Mouse (Mus musculus): ENCODE measurements at regions not wholly inside any gene's neighbourhood (a gene's known extent, or its start where the extent isn't known, plus 50 kb on each side); places are given as distances from the start of the nearest gene placed in this dataset.
A peak's percentile ranks its signal among the peaks of the same experiment; 100 is the strongest.

DNA sequence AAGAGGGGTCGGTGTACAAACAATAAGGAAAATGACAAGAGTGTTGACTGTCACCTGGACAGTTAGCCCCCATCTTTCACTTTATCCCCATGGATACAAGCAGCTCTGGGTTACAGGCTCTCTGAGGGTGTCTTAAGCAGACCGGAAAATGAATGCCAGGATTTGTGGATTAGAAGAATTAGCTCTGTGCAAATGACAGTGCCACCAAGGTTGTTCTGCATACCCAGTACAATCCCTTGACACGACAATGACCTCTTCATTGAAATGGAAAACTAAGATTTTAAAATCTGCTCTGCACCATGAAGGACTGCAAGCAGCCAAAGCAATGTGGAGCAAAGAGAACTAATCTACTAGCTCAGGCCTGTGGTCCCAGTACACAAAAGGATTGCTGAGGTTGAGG lies 105.9 kb downstream of the Tas2r134 start:
- H3K36me3 ChIP-seq (ENCODE audit: insufficient read depth), result no peaks in the 10 kb centered on the region
- H3K27ac ChIP-seq (ENCODE audit: low read depth), result no peak overlapping the region
- no peaks in the 10 kb centered on the region for H3K4me1 ChIP-seq (ENCODE audit: insufficient read depth)
- H3K27me3 ChIP-seq (ENCODE audit: insufficient read depth, low read length), result no peaks in the 10 kb centered on the region
- no peak overlapping the region for H3K4me2 ChIP-seq
- H3K9ac ChIP-seq, result no peak overlapping the region
- DNase-seq (no peak), ATAC-seq (ENCODE audit: insufficient read depth) (no peak)
- 68% methylated on average over 3 of the region's 3 CpGs for WGBS
- H3K9me3 ChIP-seq (ENCODE audit: low read depth, low read length), result no peaks in the 10 kb centered on the region
- no peak overlapping the region for H3K4me3 ChIP-seq (ENCODE audit: low read depth, low read length)
- TF ChIP-seq CTCF (IDR thresholded peaks at IDR 0.05; ENCODE audit: low read depth), result no peak

- peak; percentile 81 for DNase-seq
- ATAC-seq (ENCODE audit: insufficient read depth), result peak; percentile 38; the same call in 1 of the 2 replicates
- 36% methylated on average over 4 of the region's 4 CpGs for WGBS
Observed at GRCm38 (mm10) chr2:51736452-51736851, 109.1 kb downstream of the Tas2r134 start.

DNA sequence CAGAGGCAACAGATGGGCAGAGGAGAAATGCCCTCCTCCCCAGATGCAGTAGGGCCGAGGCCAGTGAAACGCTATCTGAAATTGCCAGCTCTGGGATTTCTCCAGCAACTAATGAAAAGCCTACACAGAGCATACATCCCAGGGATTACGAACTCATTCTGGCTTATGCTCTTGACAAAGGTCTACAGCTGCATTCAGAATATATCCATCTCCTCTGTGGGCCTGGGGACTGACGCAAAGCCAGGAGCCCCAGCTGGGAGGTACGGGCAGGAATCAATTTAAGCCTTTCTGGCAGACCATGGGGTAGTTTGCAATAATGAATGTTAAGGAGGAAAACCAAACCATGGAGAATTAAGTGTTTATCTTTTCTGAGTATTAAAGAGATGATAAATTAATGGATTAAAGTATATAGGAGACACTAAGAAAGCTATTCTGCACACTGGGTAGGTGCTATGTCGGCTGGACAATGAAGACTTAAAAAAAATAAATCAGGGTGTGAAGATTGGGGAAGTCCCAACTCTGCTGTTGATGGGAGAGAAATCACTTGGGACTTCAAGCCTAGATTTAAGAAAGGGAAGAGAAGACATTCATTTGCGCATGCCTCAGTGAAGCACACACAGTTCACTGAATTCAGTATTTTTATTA lies 120.5 kb downstream of the Tas2r134 start:
- Histone ChIP-seq H3K4me1 (ENCODE audit: insufficient read depth) (no peaks in the 10 kb centered on the region), H3K4me3 (ENCODE audit: low read depth, low read length) (no peak overlapping the region), H3K27me3 (ENCODE audit: insufficient read depth, low read length) (no peaks in the 10 kb centered on the region), H3K9ac (no peak overlapping the region), H3K4me2 (no peak overlapping the region), H3K36me3 (ENCODE audit: insufficient read depth) (no peaks in the 10 kb centered on the region), H3K27ac (ENCODE audit: low read depth) (no peak overlapping the region), H3K9me3 (ENCODE audit: low read depth, low read length) (no peaks in the 10 kb centered on the region)
- DNase-seq, result no peak
- no peak for TF ChIP-seq CTCF (IDR thresholded peaks at IDR 0.05; ENCODE audit: low read depth)
- no peak for ATAC-seq (ENCODE audit: insufficient read depth)
- 83% methylated on average over 7 of the region's 7 CpGs for WGBS

More at GRCm38 (mm10) chr2:51736452-51736851, 109.1 kb downstream of the Tas2r134 start:
- Histone ChIP-seq H3K27ac (ENCODE audit: low read depth) (no peak overlapping the region), H3K27me3 (ENCODE audit: insufficient read depth, low read length) (no peaks in the 10 kb centered on the region), H3K4me3 (ENCODE audit: low read depth, low read length) (no peak overlapping the region), H3K36me3 (ENCODE audit: insufficient read depth) (no peaks in the 10 kb centered on the region), H3K9ac (no peak overlapping the region), H3K4me1 (ENCODE audit: insufficient read depth) (no peaks in the 10 kb centered on the region), H3K9me3 (ENCODE audit: low read depth, low read length) (no peaks in the 10 kb centered on the region), H3K4me2 (no peak overlapping the region)
- no peak for TF ChIP-seq CTCF (IDR thresholded peaks at IDR 0.05; ENCODE audit: low read depth)

DNA sequence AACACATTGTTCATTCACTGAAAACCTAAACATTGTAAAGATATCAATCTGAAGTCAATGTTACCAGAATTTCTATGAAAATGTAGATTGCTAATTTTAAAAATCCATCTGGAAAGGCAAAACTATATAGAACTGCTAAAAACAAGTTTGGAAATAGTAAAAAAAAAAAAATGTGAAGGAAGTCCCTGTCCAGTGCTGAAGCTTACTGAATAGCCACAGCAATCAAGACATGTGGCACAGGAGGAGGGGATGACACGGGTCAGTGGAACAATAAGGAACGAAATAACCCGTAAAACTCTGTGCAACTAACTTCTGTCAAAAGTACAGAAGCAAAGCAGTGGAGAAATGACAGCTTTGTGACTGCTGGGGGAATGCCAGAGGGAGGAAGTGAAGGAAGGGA lies 121.9 kb downstream of the Tas2r134 start:
- Histone ChIP-seq H3K27me3 (ENCODE audit: insufficient read depth, low read length) (no peaks in the 10 kb centered on the region), H3K27ac (ENCODE audit: low read depth) (no peak overlapping the region), H3K4me1 (ENCODE audit: insufficient read depth) (no peaks in the 10 kb centered on the region), H3K4me2 (no peak overlapping the region), H3K9ac (no peak overlapping the region), H3K4me3 (ENCODE audit: low read depth, low read length) (no peak overlapping the region), H3K9me3 (ENCODE audit: low read depth, low read length) (no peaks in the 10 kb centered on the region), H3K36me3 (ENCODE audit: insufficient read depth) (no peaks in the 10 kb centered on the region)
- ATAC-seq (ENCODE audit: insufficient read depth), result no peak
- peak; percentile 31 for DNase-seq
- no peak for TF ChIP-seq CTCF (IDR thresholded peaks at IDR 0.05; ENCODE audit: low read depth)
- WGBS, result 52% methylated on average over 3 of the region's 3 CpGs

DNA sequence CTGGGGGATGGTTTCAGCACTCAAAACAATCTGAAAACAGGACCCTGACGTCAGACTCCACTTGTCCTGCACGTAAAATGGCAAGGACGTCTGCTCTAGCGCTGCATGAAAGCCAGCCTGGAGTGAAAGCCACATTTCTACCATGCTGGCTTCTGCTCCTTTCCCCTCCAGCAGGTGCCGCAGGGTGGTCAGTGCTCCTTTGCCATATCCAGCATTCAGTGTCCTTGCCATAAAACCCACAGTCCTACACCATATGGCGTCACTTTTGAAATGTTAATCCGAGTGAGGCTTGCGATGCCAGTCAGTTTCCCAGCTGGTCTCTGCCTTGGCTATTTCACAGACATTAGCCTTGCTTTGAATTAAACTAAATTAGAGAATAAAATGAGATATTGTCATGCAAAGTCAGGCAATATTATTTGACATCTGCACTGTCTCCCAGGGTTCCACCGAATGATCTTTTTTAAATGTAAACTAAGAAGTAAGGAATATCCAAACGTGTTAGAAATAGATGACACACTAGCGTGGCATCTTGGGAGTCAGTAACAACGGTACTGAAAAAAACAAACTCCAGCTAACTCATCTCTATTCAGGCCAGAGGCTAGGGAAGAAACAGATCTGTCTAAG lies 125.7 kb downstream of the Tas2r134 start:
- 52% methylated on average over 12 of the region's 12 CpGs for WGBS
- no peak for TF ChIP-seq CTCF (IDR thresholded peaks at IDR 0.05; ENCODE audit: low read depth)
- ATAC-seq (ENCODE audit: insufficient read depth) (no peak), DNase-seq (no peak)
- Histone ChIP-seq H3K4me1 (ENCODE audit: insufficient read depth) (no peaks in the 10 kb centered on the region), H3K27ac (ENCODE audit: low read depth) (no peak overlapping the region), H3K4me2 (no peak overlapping the region), H3K4me3 (ENCODE audit: low read depth, low read length) (no peak overlapping the region), H3K9ac (no peak overlapping the region), H3K36me3 (ENCODE audit: insufficient read depth) (no peaks in the 10 kb centered on the region), H3K27me3 (ENCODE audit: insufficient read depth, low read length) (no peaks in the 10 kb centered on the region), H3K9me3 (ENCODE audit: low read depth, low read length) (no peaks in the 10 kb centered on the region)

GRCm38 (mm10) chr2:51753565-51754031 lies 126.3 kb downstream of the Tas2r134 start:
- Histone ChIP-seq H3K9me3 (ENCODE audit: low read depth, low read length) (no peaks in the 10 kb centered on the region), H3K36me3 (ENCODE audit: insufficient read depth) (no peaks in the 10 kb centered on the region), H3K4me1 (ENCODE audit: insufficient read depth) (no peaks in the 10 kb centered on the region), H3K27me3 (ENCODE audit: insufficient read depth, low read length) (no peaks in the 10 kb centered on the region), H3K9ac (no peak overlapping the region), H3K4me3 (ENCODE audit: low read depth, low read length) (no peak overlapping the region), H3K4me2 (no peak overlapping the region), H3K27ac (ENCODE audit: low read depth) (no peak overlapping the region)
- WGBS, result 49% methylated on average over 7 of the region's 7 CpGs
- TF ChIP-seq CTCF (IDR thresholded peaks at IDR 0.05; ENCODE audit: low read depth), result no peak
- no peak for ATAC-seq (ENCODE audit: insufficient read depth)
- DNase-seq, result no peak

- no peak for ATAC-seq (ENCODE audit: insufficient read depth)
- H3K4me1 ChIP-seq (ENCODE audit: insufficient read depth), result no peaks in the 10 kb centered on the region
- 86% methylated on average over 1 of the region's 1 CpGs for WGBS
- H3K9ac ChIP-seq, result no peak overlapping the region
- no peaks in the 10 kb centered on the region for H3K9me3 ChIP-seq (ENCODE audit: low read depth, low read length)
- no peak for TF ChIP-seq CTCF (IDR thresholded peaks at IDR 0.05; ENCODE audit: low read depth)
- H3K36me3 ChIP-seq (ENCODE audit: insufficient read depth), result no peaks in the 10 kb centered on the region
- H3K4me2 ChIP-seq, result no peak overlapping the region
- no peak for DNase-seq
- no peak overlapping the region for H3K4me3 ChIP-seq (ENCODE audit: low read depth, low read length)
- no peak overlapping the region for H3K27ac ChIP-seq (ENCODE audit: low read depth)
- no peaks in the 10 kb centered on the region for H3K27me3 ChIP-seq (ENCODE audit: insufficient read depth, low read length)
Observed at GRCm38 (mm10) chr2:51757361-51757760, 130.1 kb downstream of the Tas2r134 start.
